In the genomic region with DNA sequence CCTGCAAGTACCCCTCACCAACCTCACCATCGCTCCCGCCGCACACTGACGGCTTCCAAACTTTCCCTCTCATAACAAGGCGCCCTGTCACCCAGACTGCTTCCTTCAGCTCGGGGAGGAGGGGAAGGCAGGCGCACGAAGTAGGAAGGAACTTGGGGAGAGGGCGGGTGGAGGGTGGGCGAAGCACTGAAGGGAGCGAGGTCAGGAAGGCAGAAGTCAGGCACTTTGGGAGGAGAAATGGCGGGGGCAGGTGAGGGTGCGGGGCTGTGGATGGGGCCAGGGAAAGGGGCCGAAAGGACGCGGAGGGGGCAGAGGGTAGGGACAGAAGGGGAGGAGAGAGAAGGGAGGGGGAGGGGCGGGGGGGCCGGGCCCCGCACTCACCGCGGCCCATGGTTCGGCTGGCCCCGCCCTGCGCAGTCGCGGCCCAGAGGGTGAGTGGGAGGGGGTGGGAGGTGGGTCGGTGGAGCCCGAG, we compare ENCODE assay signal across 1 mouse cellular context.
TF ChIP-seq lines count a peak whose summit lies in the region.

No protein-coding gene starts in this region.

TF ChIP-seq in C2C12, 6 proteins besides CTCF, POLR2A, EP300 and RAD21 (continued from another document):
- no peak for TF ChIP-seq MAX (IDR thresholded peaks at IDR 0.05)
